Mouse (Mus musculus): ENCODE results near the gene Usp3. TPM values are rescaled to one million over a fixed set of nuclear protein-coding genes. Genes with fewer than 3 reads are reported as not detected.

The Usp3 gene
- polyA plus RNA-seq, 1 experiment from 2014 or later = 75.2 TPM

GRCm38 (mm10) chr9:66600551-66600950 is 7.6 kb upstream of the Usp3 start:
- H3K27me3 ChIP-seq = no peaks in the 10 kb centered on the region
- 75% methylated on average over 2 of the region's 2 CpGs for WGBS
- H3K4me1 ChIP-seq = peaks cover 15% of the 10 kb centered on the region
- no peak overlapping the region for H3K4me2 ChIP-seq
- no peak overlapping the region for H3K9ac ChIP-seq
- no peak overlapping the region for H3K4me3 ChIP-seq
- no peaks in the 10 kb centered on the region for H3K9me3 ChIP-seq
- no peak overlapping the region for H3K27ac ChIP-seq
- no peaks in the 10 kb centered on the region for H3K36me3 ChIP-seq
- ATAC-seq (ENCODE audit: insufficient number of reproducible peaks, insufficient read depth, low FRiP score, low TSS enrichment, low read depth) = no peak

- Histone ChIP-seq H3K36me3 (no peaks in the 10 kb centered on the region), H3K9ac (no peak overlapping the region), H3K4me3 (no peak overlapping the region), H3K9me3 (no peaks in the 10 kb centered on the region), H3K27ac (no peak overlapping the region), H3K4me2 (no peak overlapping the region), H3K4me1 (peaks cover 15% of the 10 kb centered on the region), H3K27me3 (no peaks in the 10 kb centered on the region)
- 6% methylated on average over 4 of the region's 4 CpGs for WGBS
- no peak for ATAC-seq (ENCODE audit: insufficient number of reproducible peaks, insufficient read depth, low FRiP score, low TSS enrichment, low read depth)
Measured at GRCm38 (mm10) chr9:66599577-66599976, 6.6 kb upstream of the Usp3 start.

GRCm38 (mm10) chr9:66598636-66599035 is 5.7 kb upstream of the Usp3 start:
- WGBS = 59% methylated on average over 5 of the region's 5 CpGs
- ATAC-seq (ENCODE audit: insufficient number of reproducible peaks, insufficient read depth, low FRiP score, low TSS enrichment, low read depth) = no peak
- H3K27ac ChIP-seq = no peak overlapping the region
- H3K4me2 ChIP-seq = no peak overlapping the region
- peaks cover 19% of the 10 kb centered on the region for H3K4me1 ChIP-seq
- no peak overlapping the region for H3K9ac ChIP-seq
- H3K9me3 ChIP-seq = no peaks in the 10 kb centered on the region
- H3K27me3 ChIP-seq = no peaks in the 10 kb centered on the region
- H3K36me3 ChIP-seq = no peaks in the 10 kb centered on the region
- H3K4me3 ChIP-seq = no peak overlapping the region

GRCm38 (mm10) chr9:66597480-66598215 is 4.7 kb upstream of the Usp3 start:
- Histone ChIP-seq H3K27me3 (no peaks in the 10 kb centered on the region), H3K9me3 (no peaks in the 10 kb centered on the region), H3K27ac (no peak overlapping the region), H3K4me1 (peaks cover 25% of the 10 kb centered on the region), H3K4me2 (no peak overlapping the region), H3K9ac (no peak overlapping the region), H3K4me3 (no peak overlapping the region), H3K36me3 (no peaks in the 10 kb centered on the region)
- no peak for ATAC-seq (ENCODE audit: insufficient number of reproducible peaks, insufficient read depth, low FRiP score, low TSS enrichment, low read depth)
- 39% methylated on average over 7 of the region's 7 CpGs for WGBS

- H3K27me3 ChIP-seq = no peaks in the 10 kb centered on the region
- 16% methylated on average over 6 of the region's 6 CpGs for WGBS
- H3K4me3 ChIP-seq = no peak overlapping the region
- H3K9ac ChIP-seq = no peak overlapping the region
- H3K4me2 ChIP-seq = no peak overlapping the region
- no peaks in the 10 kb centered on the region for H3K36me3 ChIP-seq
- no peak for ATAC-seq (ENCODE audit: insufficient number of reproducible peaks, insufficient read depth, low FRiP score, low TSS enrichment, low read depth)
- peaks cover 25% of the 10 kb centered on the region for H3K4me1 ChIP-seq
- no peaks in the 10 kb centered on the region for H3K9me3 ChIP-seq
- H3K27ac ChIP-seq = no peak overlapping the region
Measured at GRCm38 (mm10) chr9:66597076-66597475, 4.1 kb upstream of the Usp3 start.

GRCm38 (mm10) chr9:66595722-66596675 is 3.1 kb upstream of the Usp3 start:
- no peak overlapping the region for H3K4me2 ChIP-seq
- H3K4me1 ChIP-seq = peaks cover 29% of the 10 kb centered on the region
- H3K9me3 ChIP-seq = no peaks in the 10 kb centered on the region
- H3K36me3 ChIP-seq = no peaks in the 10 kb centered on the region
- peak overlapping the region; percentile 52 for H3K27ac ChIP-seq
- no peak overlapping the region for H3K9ac ChIP-seq
- no peak for ATAC-seq (ENCODE audit: insufficient number of reproducible peaks, insufficient read depth, low FRiP score, low TSS enrichment, low read depth)
- H3K4me3 ChIP-seq = no peak overlapping the region
- 26% methylated on average over 5 of the region's 5 CpGs for WGBS
- no peaks in the 10 kb centered on the region for H3K27me3 ChIP-seq

GRCm38 (mm10) chr9:66594061-66594460 is 1.1 kb upstream of the Usp3 start:
- H3K27ac ChIP-seq = no peak overlapping the region
- peaks cover 38% of the 10 kb centered on the region for H3K4me1 ChIP-seq
- H3K36me3 ChIP-seq = no peaks in the 10 kb centered on the region
- ATAC-seq (ENCODE audit: insufficient number of reproducible peaks, insufficient read depth, low FRiP score, low TSS enrichment, low read depth) = no peak
- no peaks in the 10 kb centered on the region for H3K9me3 ChIP-seq
- H3K27me3 ChIP-seq = no peaks in the 10 kb centered on the region
- H3K4me3 ChIP-seq = no peak overlapping the region
- WGBS = 70% methylated on average over 3 of the region's 3 CpGs
- no peak overlapping the region for H3K9ac ChIP-seq
- H3K4me2 ChIP-seq = peak overlapping the region; percentile 74

- H3K4me3 ChIP-seq = peak overlapping the region; percentile 87
- no peaks in the 10 kb centered on the region for H3K27me3 ChIP-seq
- peak overlapping the region; percentile 69 for H3K9ac ChIP-seq
- H3K4me2 ChIP-seq = peak overlapping the region; percentile 74
- no peaks in the 10 kb centered on the region for H3K9me3 ChIP-seq
- no peaks in the 10 kb centered on the region for H3K36me3 ChIP-seq
- peak overlapping the region; percentile 95 for H3K27ac ChIP-seq
- whole genome bisulfite sequencing = 10% methylated on average over 12 of the region's 12 CpGs
- peaks cover 43% of the 10 kb centered on the region for H3K4me1 ChIP-seq
- ATAC-seq (ENCODE audit: insufficient number of reproducible peaks, insufficient read depth, low FRiP score, low TSS enrichment, low read depth) = no peak
Measured at GRCm38 (mm10) chr9:66593613-66593969, 649 bp upstream of the Usp3 start.

GRCm38 (mm10) chr9:66591851-66592645 is 894 bp downstream of the Usp3 start:
- Histone ChIP-seq H3K9ac (peak overlapping the region; percentile 98), H3K27me3 (no peaks in the 10 kb centered on the region), H3K4me3 (peak overlapping the region; percentile 87), H3K4me2 (peak overlapping the region; percentile 74), H3K9me3 (no peaks in the 10 kb centered on the region), H3K36me3 (no peaks in the 10 kb centered on the region), H3K27ac (peak overlapping the region; percentile 95), H3K4me1 (peaks cover 51% of the 10 kb centered on the region)
- ATAC-seq (ENCODE audit: insufficient number of reproducible peaks, insufficient read depth, low FRiP score, low TSS enrichment, low read depth) = no peak; the same call in none of the 2 replicates
- under 1% methylated on average over 64 of the region's 83 CpGs for WGBS

GRCm38 (mm10) chr9:66590051-66590450 is 2.9 kb downstream of the Usp3 start:
- peak overlapping the region; percentile 9; the same call in 1 of the 2 replicates for H3K4me2 ChIP-seq
- H3K27me3 ChIP-seq = no peaks in the 10 kb centered on the region
- ATAC-seq (ENCODE audit: insufficient number of reproducible peaks, insufficient read depth, low FRiP score, low TSS enrichment, low read depth) = no peak
- 63% methylated on average over 2 of the region's 2 CpGs for WGBS
- H3K36me3 ChIP-seq = no peaks in the 10 kb centered on the region
- H3K4me1 ChIP-seq = peaks cover 46% of the 10 kb centered on the region
- H3K9me3 ChIP-seq = no peaks in the 10 kb centered on the region
- H3K27ac ChIP-seq = no peak overlapping the region
- no peak overlapping the region for H3K4me3 ChIP-seq
- no peak overlapping the region for H3K9ac ChIP-seq

GRCm38 (mm10) chr9:66587016-66587415 is 5.9 kb downstream of the Usp3 start:
- H3K9ac ChIP-seq = no peak overlapping the region
- no peaks in the 10 kb centered on the region for H3K36me3 ChIP-seq
- ATAC-seq (ENCODE audit: insufficient number of reproducible peaks, insufficient read depth, low FRiP score, low TSS enrichment, low read depth) = no peak
- H3K4me1 ChIP-seq = peaks cover 36% of the 10 kb centered on the region
- no peak overlapping the region for H3K27ac ChIP-seq
- no peaks in the 10 kb centered on the region for H3K27me3 ChIP-seq
- no peak overlapping the region for H3K4me2 ChIP-seq
- WGBS = 78% methylated on average over 1 of the region's 1 CpGs
- no peaks in the 10 kb centered on the region for H3K9me3 ChIP-seq
- no peak overlapping the region for H3K4me3 ChIP-seq
